Mouse (Mus musculus) hindbrain, embryonic 10.5 days (tissue): Measurements from ENCODE around the gene Elovl2. TPM values are rescaled to one million over a fixed set of nuclear protein-coding genes. Genes with fewer than 3 reads are reported as not detected.

Experiments used
- DNase-seq: peaks from one replicate; pipeline ENCODE4 v3.0.0-alpha.2; 2017; ENCODE audit warnings: low spot score
- H3K27ac ChIP-seq: fragments of 300-500 bp; sonication (generic); 2 replicates; pipeline ENCODE4 v1.5.1; 2016; ENCODE audit warnings: mild to moderate bottlenecking, moderate library complexity
- H3K27me3 ChIP-seq: fragments of 300-500 bp; sonication (generic); 2 replicates; pipeline ENCODE4 v1.6.1; 2016; ENCODE audit warnings: mild to moderate bottlenecking; ENCODE audit not compliant: poor library complexity, insufficient read depth, severe bottlenecking
- H3K36me3 ChIP-seq: fragments of 300-500 bp; sonication (generic); 2 replicates; pipeline ENCODE4 v1.6.1; 2016; ENCODE audit warnings: mild to moderate bottlenecking, moderate library complexity
- H3K4me1 ChIP-seq: fragments of 300-500 bp; sonication (generic); replicated peaks from 2 replicates; pipeline ENCODE4 v1.6.1; 2016; ENCODE audit warnings: mild to moderate bottlenecking
- H3K4me3 ChIP-seq: fragments of 300-500 bp; sonication (generic); 2 replicates; pipeline ENCODE4 v1.5.1; 2016; ENCODE audit warnings: mild to moderate bottlenecking, moderate library complexity
- H3K9me3 ChIP-seq: fragments of 300-500 bp; sonication (generic); 2 replicates; pipeline ENCODE4 v1.6.1; 2016; ENCODE audit warnings: mild to moderate bottlenecking, moderate library complexity
- WGBS: fragments of 180-500 bp; shearing (Covaris S2); methylation state at CpG from one replicate; pipeline ENCODE4 v1.1.7; 2016; 5-methylcytosine and 5-hydroxymethylcytosine counted together
- polyA plus RNA-seq: library from polyadenylated mRNA; unstranded; fragments of >200 nt; fragmentation: Nextera tagmentation; extraction: Ambion mirVana; gene quantifications from 2 replicates; pipeline ENCODE4 v1.2.1, GENCODE M21; 2016

The Elovl2 gene
- polyA plus RNA-seq, 1 experiment from 2014 or later = 38.2 TPM

DNA sequence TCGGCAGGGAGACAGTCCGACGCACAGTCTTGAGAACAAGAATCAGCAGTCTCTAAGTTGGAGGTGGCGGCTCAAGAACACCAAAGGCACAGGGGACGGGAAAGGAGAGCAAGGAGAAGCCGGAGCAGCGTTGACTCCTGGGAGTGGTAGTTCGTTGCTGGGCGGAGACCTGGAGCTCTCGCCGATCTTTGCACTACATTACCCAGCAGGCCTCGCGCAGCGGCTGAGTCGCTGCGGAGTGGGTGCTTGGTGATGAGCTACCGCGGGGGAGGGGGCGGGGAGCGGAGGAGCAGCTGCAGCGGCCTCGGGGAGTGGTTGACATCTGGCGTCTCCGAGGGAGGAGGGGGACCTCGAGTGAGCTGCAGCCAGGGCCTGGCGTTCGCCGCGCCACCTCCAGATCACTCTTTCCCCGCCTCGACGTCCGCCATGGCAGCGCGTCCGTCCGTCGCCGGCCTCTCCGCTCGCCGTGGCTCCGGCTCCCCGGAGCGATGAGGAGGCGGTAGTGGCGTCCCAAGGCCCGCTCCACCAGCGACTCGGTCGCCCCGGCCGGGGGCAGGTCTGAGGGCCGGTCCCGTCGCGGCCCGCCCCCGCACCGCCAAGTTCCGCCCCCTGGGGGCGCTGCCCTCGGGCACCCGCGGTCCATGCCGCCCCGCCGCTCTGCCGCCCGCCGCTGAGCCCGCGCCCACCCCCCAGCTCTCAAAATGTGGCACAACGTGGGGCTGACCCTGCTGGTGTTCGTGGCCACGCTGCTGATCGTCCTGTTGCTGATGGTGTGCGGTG lies 29.5 kb upstream of the Elovl2 start, which contains the start of gene Smim13:
Gene Smim13 (plus strand): TSS at position 307 of the 780 bp plus-strand sequence.
- Histone ChIP-seq H3K27ac (peak within 1 kb of the TSS; percentile 92), H3K36me3 (no peaks in the 10 kb centered on the region), H3K4me3 (peak within 1 kb of the TSS; percentile 74), H3K4me1 (peaks cover 15% of the 10 kb centered on the region), H3K27me3 (no peaks in the 10 kb centered on the region), H3K9me3 (no peaks in the 10 kb centered on the region)
- peak; percentile 97 for DNase-seq
- WGBS = under 1% methylated on average over 77 of the region's 78 CpGs

DNA sequence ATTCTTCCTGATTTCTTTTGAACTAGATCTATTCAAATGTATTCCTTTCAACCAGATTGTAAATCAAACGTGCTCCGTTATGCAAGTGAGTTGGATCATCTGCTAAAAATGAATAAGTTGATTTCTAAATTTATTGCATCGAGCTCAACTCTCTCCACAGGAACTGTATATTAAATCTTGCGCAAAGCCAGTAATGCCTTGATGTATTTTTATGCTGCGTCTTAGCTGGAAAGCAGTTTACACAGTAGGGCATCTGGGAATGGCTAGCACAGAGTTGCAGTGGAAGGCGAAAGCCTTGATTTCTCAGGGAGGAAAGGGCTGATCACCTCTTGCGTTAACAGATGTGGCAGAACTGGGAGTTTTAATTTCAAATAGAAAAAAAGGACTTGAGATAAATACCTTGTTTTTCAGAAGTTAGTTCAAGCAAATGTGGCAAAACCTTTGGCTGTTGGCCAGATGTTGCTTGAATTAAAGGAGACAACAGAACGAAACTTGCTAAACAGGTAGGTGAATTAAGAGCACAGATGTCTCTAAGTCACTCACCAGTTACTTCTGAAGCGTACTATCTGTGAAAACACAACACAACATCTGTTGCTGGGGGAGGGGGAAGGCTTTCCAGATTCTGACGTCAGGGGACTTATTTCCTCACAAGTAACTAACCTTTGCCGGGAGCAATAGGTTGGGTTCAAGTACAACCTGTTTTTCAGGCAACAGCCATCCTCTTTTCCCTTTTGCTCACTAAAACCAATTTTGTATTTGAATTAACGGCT lies 28.7 kb upstream of the Elovl2 start:
- 48% methylated on average over 12 of the region's 12 CpGs for WGBS
- Histone ChIP-seq H3K4me1 (peaks cover 15% of the 10 kb centered on the region), H3K27me3 (no peaks in the 10 kb centered on the region), H3K9me3 (no peaks in the 10 kb centered on the region), H3K27ac (peak overlapping the region; percentile 92), H3K36me3 (no peaks in the 10 kb centered on the region), H3K4me3 (peak overlapping the region; percentile 74)
- DNase-seq = no peak

- no peaks in the 10 kb centered on the region for H3K36me3 ChIP-seq
- no peak for DNase-seq
- H3K4me3 ChIP-seq = no peak overlapping the region
- H3K9me3 ChIP-seq = no peaks in the 10 kb centered on the region
- 67% methylated on average over 6 of the region's 6 CpGs for WGBS
- H3K27ac ChIP-seq = no peak overlapping the region
- H3K27me3 ChIP-seq = no peaks in the 10 kb centered on the region; the same call in 1 of the 2 replicates
- H3K4me1 ChIP-seq = peaks cover 5% of the 10 kb centered on the region
Measured at GRCm38 (mm10) chr13:41244306-41244830, 24.2 kb upstream of the Elovl2 start.

DNA sequence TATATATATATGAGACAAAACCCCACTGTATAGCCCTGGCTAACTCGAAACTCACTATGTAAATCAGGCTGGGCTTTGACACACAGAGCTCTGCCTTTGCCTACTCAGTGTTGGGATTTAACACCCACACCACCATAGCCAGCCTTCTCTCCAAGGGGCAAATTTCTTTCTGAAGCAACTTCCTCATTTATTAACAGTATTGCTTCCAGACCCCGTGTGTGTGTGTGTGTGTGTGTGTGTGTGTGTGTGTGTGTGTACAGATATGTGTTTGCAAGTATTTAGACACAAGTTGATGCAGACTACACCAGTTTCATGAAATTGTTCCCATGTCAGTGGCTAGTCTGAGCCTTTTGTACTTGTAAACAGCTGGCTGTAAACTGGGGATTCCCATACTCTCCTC lies 21.4 kb upstream of the Elovl2 start:
- no peak overlapping the region for H3K27ac ChIP-seq
- no peaks in the 10 kb centered on the region for H3K36me3 ChIP-seq
- no peak for DNase-seq
- no peaks in the 10 kb centered on the region; the same call in 1 of the 2 replicates for H3K27me3 ChIP-seq
- H3K9me3 ChIP-seq = no peaks in the 10 kb centered on the region
- no peaks in the 10 kb centered on the region for H3K4me1 ChIP-seq
- H3K4me3 ChIP-seq = no peak overlapping the region
- WGBS = 75% methylated on average over 2 of the region's 2 CpGs

- no peaks in the 10 kb centered on the region for H3K4me1 ChIP-seq
- no peaks in the 10 kb centered on the region for H3K9me3 ChIP-seq
- no peaks in the 10 kb centered on the region; the same call in 1 of the 2 replicates for H3K27me3 ChIP-seq
- H3K36me3 ChIP-seq = no peaks in the 10 kb centered on the region
- no peak overlapping the region for H3K4me3 ChIP-seq
- no peak for DNase-seq
- no peak overlapping the region for H3K27ac ChIP-seq
- WGBS = 19% methylated on average over 5 of the region's 5 CpGs
Measured at GRCm38 (mm10) chr13:41238805-41239130, 18.6 kb upstream of the Elovl2 start.

DNA sequence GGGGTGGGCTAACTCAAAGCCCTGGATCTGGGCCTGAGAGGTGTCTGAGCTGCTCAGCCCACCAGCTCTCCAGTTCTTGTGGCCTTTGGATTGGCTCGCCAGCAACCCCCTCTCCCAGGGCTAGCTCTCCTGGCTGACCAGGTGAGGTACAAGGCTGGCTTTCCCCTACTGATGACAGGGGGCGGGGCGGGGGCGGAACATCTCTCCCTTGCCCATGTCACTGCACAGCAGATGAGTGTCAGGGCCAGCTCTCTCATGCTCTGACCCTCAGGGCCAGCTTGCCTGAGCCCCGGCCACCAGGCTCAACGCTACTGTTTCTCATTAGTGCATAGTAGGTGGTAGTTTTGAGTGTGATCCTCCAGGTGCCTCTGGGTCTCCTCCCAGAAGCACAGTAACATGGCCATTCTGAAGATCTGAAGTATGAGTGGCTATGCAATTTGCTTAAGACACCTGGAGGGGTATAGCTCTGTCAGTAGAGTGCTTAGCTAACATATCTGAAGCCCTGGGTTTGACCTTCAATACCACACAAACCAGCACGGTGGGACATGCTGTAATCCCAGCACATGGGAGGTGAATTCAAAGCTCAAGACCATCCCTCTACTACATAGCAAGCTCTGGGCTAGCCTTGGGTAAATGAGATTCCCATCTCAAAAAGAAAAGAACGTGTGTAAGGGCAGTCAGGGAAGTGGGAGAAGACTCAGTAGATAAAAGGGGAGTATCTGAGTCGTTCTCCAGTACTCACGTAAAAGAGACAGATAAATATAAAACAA lies 18.0 kb upstream of the Elovl2 start:
- Histone ChIP-seq H3K9me3 (no peaks in the 10 kb centered on the region), H3K4me1 (no peaks in the 10 kb centered on the region), H3K36me3 (no peaks in the 10 kb centered on the region), H3K27ac (0 out of 2 replicates have a peak overlapping the region, but pooled peaks have one; percentile 29), H3K27me3 (no peaks in the 10 kb centered on the region; the same call in 1 of the 2 replicates), H3K4me3 (no peak overlapping the region)
- DNase-seq = no peak
- WGBS = 76% methylated on average over 10 of the region's 10 CpGs

GRCm38 (mm10) chr13:41235845-41236741 lies 15.9 kb upstream of the Elovl2 start:
- Histone ChIP-seq H3K36me3 (no peaks in the 10 kb centered on the region), H3K4me3 (no peak overlapping the region), H3K27me3 (no peaks in the 10 kb centered on the region; the same call in 1 of the 2 replicates), H3K9me3 (no peaks in the 10 kb centered on the region), H3K27ac (no peak overlapping the region), H3K4me1 (no peaks in the 10 kb centered on the region)
- WGBS = 78% methylated on average over 13 of the region's 13 CpGs
- no peak for DNase-seq

GRCm38 (mm10) chr13:41235181-41235580 lies 15.0 kb upstream of the Elovl2 start:
- Histone ChIP-seq H3K9me3 (no peaks in the 10 kb centered on the region), H3K4me1 (no peaks in the 10 kb centered on the region), H3K27ac (no peak overlapping the region), H3K27me3 (no peaks in the 10 kb centered on the region; the same call in 1 of the 2 replicates), H3K4me3 (no peak overlapping the region), H3K36me3 (no peaks in the 10 kb centered on the region)
- WGBS = 91% methylated on average over 6 of the region's 6 CpGs
- no peak for DNase-seq

DNA sequence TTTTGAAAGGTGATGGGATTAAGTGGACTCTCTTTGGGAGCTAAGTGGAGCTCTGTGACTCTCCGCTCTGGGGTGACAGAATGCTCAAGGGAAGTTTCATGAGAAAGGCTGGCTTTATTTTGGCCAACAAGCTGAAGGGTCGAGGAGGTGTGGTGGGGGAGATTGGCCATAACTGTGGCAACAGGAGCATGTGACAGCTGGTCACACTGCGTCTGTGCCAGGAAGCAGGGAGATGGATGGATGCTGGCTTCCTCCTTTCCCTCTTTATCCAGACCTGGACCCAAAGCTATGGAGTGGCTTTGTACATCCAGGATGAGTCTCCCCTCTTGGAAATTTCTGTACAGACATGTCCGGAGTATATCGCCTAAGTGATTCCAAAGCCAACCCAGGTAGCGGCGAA lies 13.0 kb upstream of the Elovl2 start:
- H3K27me3 ChIP-seq = no peaks in the 10 kb centered on the region
- H3K27ac ChIP-seq = no peak overlapping the region
- H3K9me3 ChIP-seq = no peaks in the 10 kb centered on the region
- no peak overlapping the region for H3K4me3 ChIP-seq
- no peak for DNase-seq
- WGBS = 89% methylated on average over 7 of the region's 7 CpGs
- H3K36me3 ChIP-seq = no peaks in the 10 kb centered on the region
- no peaks in the 10 kb centered on the region for H3K4me1 ChIP-seq

- Histone ChIP-seq H3K4me3 (no peak overlapping the region), H3K36me3 (no peaks in the 10 kb centered on the region), H3K4me1 (no peaks in the 10 kb centered on the region), H3K27me3 (no peaks in the 10 kb centered on the region), H3K27ac (no peak overlapping the region), H3K9me3 (no peaks in the 10 kb centered on the region)
- no peak for DNase-seq
- 95% methylated on average over 15 of the region's 15 CpGs for WGBS
Measured at GRCm38 (mm10) chr13:41232209-41232608, 12.0 kb upstream of the Elovl2 start.

- no peaks in the 10 kb centered on the region for H3K9me3 ChIP-seq
- 87% methylated on average over 12 of the region's 12 CpGs for WGBS
- H3K4me1 ChIP-seq = no peaks in the 10 kb centered on the region
- no peak for DNase-seq
- no peaks in the 10 kb centered on the region for H3K36me3 ChIP-seq
- no peak overlapping the region for H3K27ac ChIP-seq
- H3K27me3 ChIP-seq = no peaks in the 10 kb centered on the region
- no peak overlapping the region for H3K4me3 ChIP-seq
Measured at GRCm38 (mm10) chr13:41231389-41231983, 11.3 kb upstream of the Elovl2 start.
